Mouse (Mus musculus): Measurements from ENCODE around the gene Tbx1. TPM values are rescaled to one million over a fixed set of nuclear protein-coding genes. Genes with fewer than 3 reads are reported as not detected.

Gene Tbx1
- polyA plus RNA-seq, 1 experiment from 2014 or later = 0.70 TPM

DNA sequence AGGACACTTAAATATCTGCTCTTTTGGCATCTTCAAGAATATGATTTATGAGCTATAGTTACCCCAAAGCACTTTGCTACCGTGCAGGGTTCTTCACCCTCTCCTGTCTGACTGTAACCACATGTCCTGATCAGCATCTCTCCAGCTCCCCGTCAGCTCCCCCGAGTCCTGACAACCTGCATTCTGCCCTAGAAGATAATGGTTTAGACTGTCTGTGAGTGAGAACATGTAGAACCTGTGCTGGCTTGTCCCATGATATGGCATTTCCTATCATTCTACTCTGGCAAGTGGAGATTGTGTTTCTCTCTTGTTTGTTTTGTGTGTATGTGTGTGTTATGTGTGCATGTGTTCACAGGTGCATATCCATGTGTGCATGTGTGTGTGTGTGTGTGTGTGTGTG is 7.5 kb upstream of the Tbx1 start:
- H3K27ac ChIP-seq (replicated peaks) = no peak overlapping the region
- H3K4me3 ChIP-seq = no peak overlapping the region
- peaks cover 12% of the 10 kb centered on the region for H3K27me3 ChIP-seq
- no peak overlapping the region for H3K9ac ChIP-seq (replicated peaks)
- no peaks in the 10 kb centered on the region for H3K4me1 ChIP-seq
- H3K4me2 ChIP-seq (replicated peaks) = no peak overlapping the region
- no peaks in the 10 kb centered on the region for H3K9me3 ChIP-seq
- H3K36me3 ChIP-seq = no peaks in the 10 kb centered on the region
- WGBS = 85% methylated on average over 3 of the region's 3 CpGs
- no peak for ATAC-seq (replicated peaks)

GRCm38 (mm10) chr16:18596255-18596654 is 5.8 kb upstream of the Tbx1 start:
- Histone ChIP-seq H3K4me1 (peaks cover 6% of the 10 kb centered on the region), H3K27me3 (peaks cover 25% of the 10 kb centered on the region), H3K36me3 (no peaks in the 10 kb centered on the region), H3K9ac (replicated peaks) (no peak overlapping the region), H3K27ac (replicated peaks) (no peak overlapping the region), H3K4me3 (no peak overlapping the region), H3K9me3 (no peaks in the 10 kb centered on the region), H3K4me2 (replicated peaks) (no peak overlapping the region)
- 36% methylated on average over 5 of the region's 5 CpGs for WGBS
- no peak for ATAC-seq (replicated peaks)

GRCm38 (mm10) chr16:18593930-18594329 is 3.5 kb upstream of the Tbx1 start:
- Histone ChIP-seq H3K4me1 (peaks cover 16% of the 10 kb centered on the region), H3K27me3 (peaks cover 49% of the 10 kb centered on the region), H3K27ac (replicated peaks) (no peak overlapping the region), H3K4me2 (replicated peaks) (no peak overlapping the region), H3K9ac (replicated peaks) (no peak overlapping the region), H3K4me3 (no peak overlapping the region), H3K9me3 (no peaks in the 10 kb centered on the region), H3K36me3 (no peaks in the 10 kb centered on the region)
- WGBS = 79% methylated on average over 2 of the region's 2 CpGs
- no peak for ATAC-seq (replicated peaks)

- Histone ChIP-seq H3K4me1 (peaks cover 27% of the 10 kb centered on the region), H3K9me3 (no peaks in the 10 kb centered on the region), H3K27me3 (peaks cover 68% of the 10 kb centered on the region), H3K4me3 (peak overlapping the region; percentile 20), H3K27ac (replicated peaks) (no peak overlapping the region), H3K4me2 (replicated peaks) (peak overlapping the region; percentile 32), H3K9ac (replicated peaks) (no peak overlapping the region), H3K36me3 (no peaks in the 10 kb centered on the region)
- ATAC-seq (replicated peaks) = no peak; the same call in 1 of the 2 replicates
- 1% methylated on average over 59 of the region's 59 CpGs for WGBS
Observed at GRCm38 (mm10) chr16:18591047-18592018, 862 bp upstream of the Tbx1 start.

DNA sequence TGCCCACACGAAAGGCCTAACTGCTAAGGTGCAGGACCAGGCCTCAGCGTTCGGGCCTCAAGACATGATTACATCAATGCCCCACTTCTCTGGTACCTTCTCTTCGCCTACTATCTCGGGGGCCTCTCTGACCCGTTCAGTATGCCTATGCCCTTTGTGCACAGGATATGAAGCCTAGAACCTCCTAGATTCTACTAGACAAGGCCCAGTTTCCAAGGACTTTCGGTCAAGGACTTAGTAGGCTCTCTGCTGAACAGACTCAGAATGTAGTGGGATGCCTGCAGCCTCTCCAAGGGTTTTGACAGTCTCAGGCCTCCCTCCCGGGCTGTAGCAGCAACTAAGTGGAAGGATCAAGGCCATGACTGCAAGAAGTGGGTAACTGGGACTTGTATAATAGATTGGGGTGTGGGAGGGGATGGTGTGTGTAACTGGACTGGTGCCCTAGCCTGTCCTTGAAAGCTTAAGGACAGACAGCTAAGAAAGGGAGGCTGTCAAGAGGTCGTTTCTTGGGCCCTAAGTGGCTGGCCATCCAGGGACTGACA is 1.3 kb downstream of the Tbx1 start:
- ATAC-seq (replicated peaks) = no peak
- H3K4me1 ChIP-seq = peaks cover 32% of the 10 kb centered on the region
- H3K4me2 ChIP-seq (replicated peaks) = no peak overlapping the region
- H3K27ac ChIP-seq (replicated peaks) = no peak overlapping the region
- no peaks in the 10 kb centered on the region for H3K36me3 ChIP-seq
- no peaks in the 10 kb centered on the region for H3K9me3 ChIP-seq
- no peak overlapping the region for H3K4me3 ChIP-seq
- H3K9ac ChIP-seq (replicated peaks) = no peak overlapping the region
- H3K27me3 ChIP-seq = peaks cover 89% of the 10 kb centered on the region
- 14% methylated on average over 9 of the region's 9 CpGs for WGBS

- H3K27me3 ChIP-seq = peaks cover 89% of the 10 kb centered on the region
- no peak overlapping the region for H3K4me3 ChIP-seq
- H3K9me3 ChIP-seq = no peaks in the 10 kb centered on the region
- H3K36me3 ChIP-seq = no peaks in the 10 kb centered on the region
- no peak for ATAC-seq (replicated peaks)
- peaks cover 32% of the 10 kb centered on the region for H3K4me1 ChIP-seq
- WGBS = under 1% methylated on average over 28 of the region's 31 CpGs
- no peak overlapping the region for H3K9ac ChIP-seq (replicated peaks)
- no peak overlapping the region for H3K4me2 ChIP-seq (replicated peaks)
- no peak overlapping the region for H3K27ac ChIP-seq (replicated peaks)
Observed at GRCm38 (mm10) chr16:18588738-18589055, 1.8 kb downstream of the Tbx1 start.

DNA sequence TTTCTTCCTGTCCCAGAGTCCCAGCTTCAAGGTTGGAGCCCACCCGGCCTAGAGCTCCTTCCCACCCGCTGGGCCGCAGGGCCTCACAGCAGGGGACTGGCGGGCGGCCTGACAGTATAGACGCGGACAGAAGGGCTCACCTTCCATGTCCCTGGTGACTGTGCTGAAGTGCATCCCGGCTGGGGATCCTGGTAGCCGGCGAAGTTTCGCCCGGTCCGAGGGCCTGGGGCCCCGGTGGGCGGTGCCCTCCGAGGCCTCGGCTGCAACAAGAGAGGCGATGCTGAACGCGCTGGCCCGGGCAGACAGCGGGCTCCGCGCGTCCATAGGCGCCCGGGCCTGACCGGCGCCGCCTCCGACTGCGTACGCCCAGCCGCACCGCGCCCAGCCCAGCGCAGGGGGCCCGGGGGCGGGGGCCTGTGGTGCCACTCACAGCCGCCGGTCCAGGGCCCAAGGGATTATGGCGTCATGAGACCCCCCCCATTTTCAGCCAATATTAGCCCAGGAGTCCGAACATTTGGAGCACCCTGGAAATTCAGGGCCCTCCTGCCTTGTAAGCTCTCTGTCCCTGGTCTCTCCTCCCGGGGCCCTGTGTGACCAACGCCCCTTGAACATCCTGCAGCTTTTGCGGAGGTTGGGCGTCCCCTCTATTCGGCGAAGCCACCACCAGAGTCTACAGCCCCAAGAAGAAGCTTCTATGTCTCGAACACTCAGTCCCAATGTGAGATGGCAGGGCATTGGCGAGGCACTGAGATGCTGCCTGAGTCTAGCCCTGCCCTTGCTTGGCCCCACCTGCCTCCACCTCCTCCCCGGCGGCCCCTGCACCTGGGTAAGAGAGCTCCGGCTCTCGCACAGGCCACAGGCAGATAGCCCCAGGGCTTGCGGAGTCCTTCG is 2.4 kb downstream of the Tbx1 start:
- ATAC-seq (replicated peaks) = peak; percentile 27; the same call in 1 of the 2 replicates
- Histone ChIP-seq H3K27ac (replicated peaks) (no peak overlapping the region), H3K9ac (replicated peaks) (no peak overlapping the region), H3K4me3 (no peak overlapping the region), H3K9me3 (no peaks in the 10 kb centered on the region), H3K4me2 (replicated peaks) (peak overlapping the region; percentile 16; the same call in 1 of the 2 replicates), H3K27me3 (peaks cover 89% of the 10 kb centered on the region), H3K4me1 (peaks cover 32% of the 10 kb centered on the region), H3K36me3 (no peaks in the 10 kb centered on the region)
- WGBS = under 1% methylated on average over 54 of the region's 57 CpGs

DNA sequence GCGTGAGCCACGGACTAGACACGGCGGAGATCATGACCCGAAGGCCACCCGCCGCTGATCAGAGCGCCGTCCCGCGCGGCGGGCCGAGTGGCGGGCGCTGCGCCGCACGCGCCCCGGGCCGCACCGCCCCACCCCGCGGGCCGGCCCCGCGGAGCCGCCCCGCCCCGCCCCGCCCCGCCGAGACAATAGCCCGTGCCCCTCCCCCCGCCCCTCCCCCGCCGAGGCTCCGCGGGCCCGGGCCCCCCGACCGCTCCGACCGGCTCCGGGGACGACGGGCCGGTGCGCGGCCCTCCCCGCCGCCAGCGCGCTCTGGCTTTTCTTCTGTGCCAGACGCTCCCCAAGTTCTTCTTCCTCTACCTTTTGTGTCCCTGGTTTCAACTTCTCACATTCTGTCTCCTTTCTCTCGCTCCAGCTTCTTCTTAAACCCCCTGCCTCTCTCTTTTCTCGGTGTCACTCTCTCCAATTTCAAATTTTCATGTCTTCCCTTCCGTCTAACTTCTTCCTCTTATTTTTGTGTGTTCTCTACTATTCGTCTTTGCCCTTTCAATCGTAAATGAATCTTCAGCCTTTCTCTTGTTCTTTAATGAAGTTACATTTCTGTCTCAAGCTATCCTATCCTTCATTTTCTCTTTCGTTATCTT is 3.4 kb downstream of the Tbx1 start:
- WGBS = 1% methylated on average over 30 of the region's 62 CpGs
- Histone ChIP-seq H3K27me3 (peaks cover 93% of the 10 kb centered on the region), H3K27ac (replicated peaks) (no peak overlapping the region), H3K4me3 (peak overlapping the region; percentile 35), H3K9me3 (no peaks in the 10 kb centered on the region), H3K4me2 (replicated peaks) (peak overlapping the region; percentile 51), H3K36me3 (no peaks in the 10 kb centered on the region), H3K9ac (replicated peaks) (no peak overlapping the region), H3K4me1 (peaks cover 40% of the 10 kb centered on the region)
- ATAC-seq (replicated peaks) = no peak

- peak overlapping the region; percentile 35 for H3K4me3 ChIP-seq
- no peak overlapping the region for H3K9ac ChIP-seq (replicated peaks)
- no peaks in the 10 kb centered on the region for H3K36me3 ChIP-seq
- peaks cover 93% of the 10 kb centered on the region for H3K27me3 ChIP-seq
- H3K27ac ChIP-seq (replicated peaks) = no peak overlapping the region
- 1% methylated on average over 83 of the region's 83 CpGs for WGBS
- no peaks in the 10 kb centered on the region for H3K9me3 ChIP-seq
- H3K4me1 ChIP-seq = peaks cover 41% of the 10 kb centered on the region
- H3K4me2 ChIP-seq (replicated peaks) = peak overlapping the region; percentile 51
- no peak for ATAC-seq (replicated peaks)
Observed at GRCm38 (mm10) chr16:18586076-18586905, 4.2 kb downstream of the Tbx1 start.

DNA sequence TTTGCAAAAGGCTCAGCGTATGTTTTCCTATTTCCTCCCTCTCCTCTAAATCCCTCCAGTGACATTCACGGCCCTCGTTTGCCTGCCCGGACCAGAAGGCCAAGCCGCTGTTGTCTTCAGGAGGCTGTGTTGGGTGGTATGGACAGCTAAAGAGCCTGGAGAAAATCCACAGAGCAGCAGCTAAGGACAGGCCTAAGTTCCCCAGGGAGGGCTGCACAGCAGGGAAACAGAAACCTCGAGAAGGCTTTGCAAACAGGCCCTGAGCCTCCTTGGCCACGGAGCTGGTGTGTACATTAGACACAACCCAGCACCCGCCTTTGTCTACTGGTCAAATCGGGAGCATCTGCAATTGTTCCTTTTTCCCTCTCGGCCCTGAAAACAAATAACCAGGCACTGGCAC is 4.8 kb downstream of the Tbx1 start:
- Histone ChIP-seq H3K4me1 (peaks cover 38% of the 10 kb centered on the region), H3K4me3 (peak overlapping the region; percentile 35; the same call in 1 of the 2 replicates), H3K27ac (replicated peaks) (no peak overlapping the region), H3K27me3 (peaks cover 93% of the 10 kb centered on the region), H3K9ac (replicated peaks) (no peak overlapping the region), H3K36me3 (no peaks in the 10 kb centered on the region), H3K4me2 (replicated peaks) (0 out of 2 replicates have a peak overlapping the region, but pooled peaks have one; percentile 51), H3K9me3 (no peaks in the 10 kb centered on the region)
- 10% methylated on average over 10 of the region's 10 CpGs for WGBS
- no peak for ATAC-seq (replicated peaks)
